Mouse (Mus musculus) forebrain, embryonic 11.5 days (tissue): ENCODE measurements around the gene Engase. TPM values are rescaled to one million over a fixed set of nuclear protein-coding genes. Genes with fewer than 3 reads are reported as not detected.

Experiments used
- ATAC-seq: fragments of 200-750 bp; cut with Nextera tagmentation; replicated peaks from 2 replicates; pipeline ENCODE4 v1.8.0; 2017; ENCODE audit warnings: moderate TSS enrichment; ENCODE audit not compliant: low FRiP score
- DNase-seq: peaks from one replicate; pipeline ENCODE4 v3.0.0-alpha.2; 2017; ENCODE audit warnings: low spot score
- H3K27ac ChIP-seq: fragments of 300-500 bp; sonication (generic); 2 replicates; pipeline ENCODE4 v1.5.1; 2014; ENCODE audit warnings: low read depth, low read length
- H3K27me3 ChIP-seq: fragments of 300-500 bp; sonication (generic); 2 replicates; pipeline ENCODE4 v1.6.1; 2014; ENCODE audit warnings: mild to moderate bottlenecking, low read length, mixed read lengths; ENCODE audit not compliant: control insufficient read depth, insufficient read depth
- H3K36me3 ChIP-seq: fragments of 300-500 bp; sonication (generic); 2 replicates; pipeline ENCODE4 v1.6.1; 2014; ENCODE audit warnings: mild to moderate bottlenecking, low read length, moderate library complexity, mixed read lengths; ENCODE audit not compliant: control insufficient read depth, insufficient read depth
- H3K4me1 ChIP-seq: fragments of 300-500 bp; sonication (generic); replicated peaks from 2 replicates; pipeline ENCODE4 v1.6.1; 2014; ENCODE audit warnings: low read length, mixed read lengths; ENCODE audit not compliant: control insufficient read depth, insufficient read depth
- H3K4me2 ChIP-seq: fragments of 300-500 bp; sonication (generic); 2 replicates; pipeline ENCODE4 v1.6.1; 2014; ENCODE audit warnings: low read depth, mild to moderate bottlenecking, low read length, moderate library complexity, mixed read lengths; ENCODE audit not compliant: severe bottlenecking
- H3K4me3 ChIP-seq: fragments of 300-500 bp; sonication (generic); 2 replicates; pipeline ENCODE4 v1.5.1; 2014; ENCODE audit warnings: low read depth, low read length
- H3K9ac ChIP-seq: fragments of 300-500 bp; sonication (generic); 2 replicates; pipeline ENCODE4 v1.6.1; 2014; ENCODE audit warnings: low read length
- H3K9me3 ChIP-seq: fragments of 300-500 bp; sonication (generic); 2 replicates; pipeline ENCODE4 v1.6.1; 2016; ENCODE audit warnings: low read length, mixed read lengths; ENCODE audit not compliant: control insufficient read depth
- WGBS: fragments of 180-500 bp; shearing (Covaris S2); extraction: QIAGEN DNeasy Blood & Tissue Kit; methylation state at CpG from one replicate; pipeline ENCODE4 v1.1.7; 2014; 5-methylcytosine and 5-hydroxymethylcytosine counted together
- polyA plus RNA-seq: library from polyadenylated mRNA; unstranded; fragments of >200 nt; fragmentation: Nextera tagmentation; extraction: Ambion mirVana; gene quantifications from 2 replicates; pipeline ENCODE4 v1.2.1, GENCODE M21; 2014

The Engase gene
- polyA plus RNA-seq, 1 experiment from 2014 or later, result 10.6 TPM

DNA sequence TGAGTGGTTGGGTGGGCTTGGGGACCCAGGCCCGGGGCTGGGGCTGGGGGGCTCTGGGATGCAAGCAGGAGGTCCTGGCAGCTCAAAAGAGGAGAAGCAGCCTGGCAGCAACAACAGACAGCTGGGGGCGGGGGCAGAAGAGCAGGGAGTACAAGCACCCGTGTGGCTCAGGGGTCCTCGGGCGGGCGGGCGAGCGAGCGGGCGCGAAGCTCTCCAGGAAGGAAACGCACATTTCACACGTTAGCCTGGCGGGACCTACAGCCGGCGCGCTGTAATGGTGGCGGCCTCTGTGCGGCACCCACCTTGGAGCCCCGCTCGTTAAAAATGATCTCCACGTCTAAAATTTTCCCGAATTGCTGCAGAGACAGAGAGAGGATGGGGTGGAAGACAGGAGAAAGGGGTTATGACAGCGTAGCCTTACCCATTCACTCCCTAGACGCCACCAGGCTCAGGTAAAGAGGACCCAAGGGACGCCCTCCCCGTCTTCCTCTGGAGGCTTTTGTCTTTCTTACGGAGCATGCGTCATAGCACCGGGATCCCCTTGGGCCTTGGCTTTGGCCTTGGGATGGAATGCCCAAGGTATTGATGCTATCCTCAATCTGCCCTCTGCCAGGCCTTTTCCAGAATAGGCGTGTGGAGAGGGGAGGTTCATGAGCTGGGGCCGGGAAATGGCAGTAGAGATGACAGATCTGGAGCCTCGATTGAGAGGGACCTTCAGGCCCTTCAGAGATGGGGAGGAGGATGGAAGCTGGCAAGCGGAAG lies 27.0 kb downstream of the Engase start:
- 30% methylated on average over 34 of the region's 34 CpGs for WGBS
- H3K4me1 ChIP-seq, result 0 out of 2 replicates have a peak, but pooled peaks cover 2% of the 10 kb centered on the region
- no peak overlapping the region for H3K4me2 ChIP-seq
- peaks cover 4% of the 10 kb centered on the region; the same call in 1 of the 2 replicates for H3K27me3 ChIP-seq
- no peak overlapping the region for H3K27ac ChIP-seq
- no peak overlapping the region for H3K9ac ChIP-seq
- no peak for ATAC-seq
- no peak overlapping the region for H3K4me3 ChIP-seq
- no peaks in the 10 kb centered on the region for H3K9me3 ChIP-seq
- H3K36me3 ChIP-seq, result no peaks in the 10 kb centered on the region
- no peak for DNase-seq

DNA sequence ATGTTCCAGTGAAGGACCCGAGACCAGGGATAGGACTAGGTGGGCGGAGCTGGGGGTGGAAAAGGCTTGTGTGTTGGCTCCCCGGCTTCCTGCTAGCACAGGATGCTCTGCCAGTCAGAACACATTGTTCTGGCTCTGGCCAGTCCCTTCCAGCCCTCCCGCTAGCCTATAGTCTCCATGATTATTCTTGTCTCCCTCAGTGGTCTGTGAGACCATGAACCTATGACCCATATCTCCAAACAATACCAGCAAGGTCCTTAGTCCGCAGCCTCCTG lies 27.5 kb downstream of the Engase start:
- WGBS, result 73% methylated on average over 5 of the region's 5 CpGs
- H3K27ac ChIP-seq, result no peak overlapping the region
- H3K4me1 ChIP-seq, result 0 out of 2 replicates have a peak, but pooled peaks cover 2% of the 10 kb centered on the region
- H3K9ac ChIP-seq, result no peak overlapping the region
- ATAC-seq (no peak), DNase-seq (no peak)
- H3K36me3 ChIP-seq, result no peaks in the 10 kb centered on the region
- H3K9me3 ChIP-seq, result no peaks in the 10 kb centered on the region
- no peak overlapping the region for H3K4me2 ChIP-seq
- peaks cover 4% of the 10 kb centered on the region; the same call in 1 of the 2 replicates for H3K27me3 ChIP-seq
- H3K4me3 ChIP-seq, result no peak overlapping the region

DNA sequence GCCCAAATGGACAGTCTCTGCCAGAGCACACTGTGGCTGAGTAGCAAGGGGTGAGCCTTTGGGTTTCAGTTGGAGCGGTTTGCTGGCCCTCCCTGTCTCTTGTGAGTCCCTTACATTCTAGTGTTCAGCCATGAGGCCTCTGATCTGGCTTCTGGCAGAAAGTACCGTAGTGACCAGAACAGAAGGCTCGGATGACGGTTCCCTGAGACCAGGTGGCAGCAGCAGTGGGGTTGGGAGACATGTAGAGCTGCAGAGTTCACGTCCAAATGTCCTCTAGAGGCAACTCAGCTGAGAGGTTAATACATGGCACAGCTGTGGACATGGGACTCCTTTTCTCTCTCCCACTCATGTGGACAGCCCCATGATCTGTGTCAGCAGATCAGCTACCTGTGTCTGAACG lies 30.5 kb downstream of the Engase start:
- no peak overlapping the region for H3K9ac ChIP-seq
- peaks cover 4% of the 10 kb centered on the region; the same call in 1 of the 2 replicates for H3K27me3 ChIP-seq
- DNase-seq (no peak), ATAC-seq (no peak)
- 86% methylated on average over 6 of the region's 6 CpGs for WGBS
- H3K4me1 ChIP-seq, result 0 out of 2 replicates have a peak, but pooled peaks cover 2% of the 10 kb centered on the region
- no peak overlapping the region for H3K4me2 ChIP-seq
- no peak overlapping the region for H3K4me3 ChIP-seq
- H3K27ac ChIP-seq, result no peak overlapping the region
- no peaks in the 10 kb centered on the region for H3K36me3 ChIP-seq
- H3K9me3 ChIP-seq, result no peaks in the 10 kb centered on the region

DNA sequence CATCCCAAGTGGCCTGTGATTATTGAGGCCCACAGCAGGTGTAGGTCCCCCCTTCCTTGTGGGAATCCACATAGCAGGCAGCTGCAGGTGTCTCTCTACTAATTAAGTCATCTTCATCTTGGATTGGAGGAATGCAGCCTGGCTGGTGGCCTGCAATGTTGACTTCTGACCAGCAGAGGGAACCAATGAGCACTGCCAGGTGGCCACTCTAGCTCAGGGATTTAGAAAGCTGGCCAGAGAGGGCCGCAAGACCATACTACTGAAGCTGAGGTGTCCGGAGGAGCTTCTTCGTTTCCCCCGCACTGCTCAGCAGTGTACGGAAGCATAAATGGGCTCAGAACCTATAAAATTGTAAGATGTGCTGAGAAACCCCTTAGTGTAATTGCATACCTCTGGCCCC lies 31.3 kb downstream of the Engase start:
- H3K27ac ChIP-seq, result no peak overlapping the region

GRCm38 (mm10) chr11:118508341-118508740 lies 31.7 kb downstream of the Engase start:
- H3K36me3 ChIP-seq, result no peaks in the 10 kb centered on the region
- no peaks in the 10 kb centered on the region for H3K27me3 ChIP-seq
- 0 out of 2 replicates have a peak, but pooled peaks cover 2% of the 10 kb centered on the region for H3K4me1 ChIP-seq
- H3K9ac ChIP-seq, result no peak overlapping the region
- no peak overlapping the region for H3K4me3 ChIP-seq
- 80% methylated on average over 7 of the region's 7 CpGs for WGBS
- no peak for ATAC-seq
- H3K9me3 ChIP-seq, result no peaks in the 10 kb centered on the region
- DNase-seq, result no peak
- H3K27ac ChIP-seq, result no peak overlapping the region
- no peak overlapping the region for H3K4me2 ChIP-seq

More for the DNA sequence above, 31.3 kb downstream of the Engase start:
- Histone ChIP-seq H3K4me1 (0 out of 2 replicates have a peak, but pooled peaks cover 2% of the 10 kb centered on the region), H3K36me3 (no peaks in the 10 kb centered on the region), H3K4me3 (no peak overlapping the region), H3K27me3 (peaks cover 3% of the 10 kb centered on the region; the same call in 1 of the 2 replicates), H3K4me2 (no peak overlapping the region), H3K9me3 (no peaks in the 10 kb centered on the region), H3K9ac (no peak overlapping the region)
- ATAC-seq (no peak), DNase-seq (peak; percentile 87)
- 43% methylated on average over 5 of the region's 5 CpGs for WGBS

- no peaks in the 10 kb centered on the region for H3K4me1 ChIP-seq
- 76% methylated on average over 6 of the region's 6 CpGs for WGBS
- H3K4me2 ChIP-seq, result no peak overlapping the region
- no peak overlapping the region for H3K4me3 ChIP-seq
- no peak overlapping the region for H3K27ac ChIP-seq
- DNase-seq, result no peak
- no peaks in the 10 kb centered on the region for H3K9me3 ChIP-seq
- no peaks in the 10 kb centered on the region for H3K36me3 ChIP-seq
- H3K9ac ChIP-seq, result no peak overlapping the region
- no peaks in the 10 kb centered on the region for H3K27me3 ChIP-seq
- ATAC-seq, result no peak
These were observed 35.2 kb downstream of the Engase start for GRCm38 (mm10) chr11:118511851-118512250.

GRCm38 (mm10) chr11:118512257-118512910 lies 35.8 kb downstream of the Engase start:
- no peak overlapping the region for H3K9ac ChIP-seq
- H3K4me3 ChIP-seq, result no peak overlapping the region
- H3K4me1 ChIP-seq, result no peaks in the 10 kb centered on the region
- no peaks in the 10 kb centered on the region for H3K27me3 ChIP-seq
- DNase-seq (no peak), ATAC-seq (no peak)
- H3K36me3 ChIP-seq, result no peaks in the 10 kb centered on the region
- no peak overlapping the region for H3K27ac ChIP-seq
- H3K9me3 ChIP-seq, result no peaks in the 10 kb centered on the region
- no peak overlapping the region for H3K4me2 ChIP-seq
- WGBS, result 60% methylated on average over 15 of the region's 15 CpGs

- Histone ChIP-seq H3K4me2 (no peak overlapping the region), H3K36me3 (no peaks in the 10 kb centered on the region), H3K4me1 (no peaks in the 10 kb centered on the region), H3K9ac (no peak overlapping the region), H3K4me3 (no peak overlapping the region), H3K27me3 (no peaks in the 10 kb centered on the region; the same call in 1 of the 2 replicates), H3K27ac (no peak overlapping the region), H3K9me3 (no peaks in the 10 kb centered on the region)
- DNase-seq, result no peak
- WGBS, result 90% methylated on average over 7 of the region's 7 CpGs
- ATAC-seq, result no peak
These were observed 41.3 kb downstream of the Engase start for GRCm38 (mm10) chr11:118517924-118518323.
